Mouse (Mus musculus): Measurements from ENCODE around the gene Ktn1. TPM values are rescaled to one million over a fixed set of nuclear protein-coding genes. Genes with fewer than 3 reads are reported as not detected.

Ktn1 gene
- polyA plus RNA-seq (2012; rRNA removed), result 60.7 and 62.0 TPM in 2 replicates

DNA sequence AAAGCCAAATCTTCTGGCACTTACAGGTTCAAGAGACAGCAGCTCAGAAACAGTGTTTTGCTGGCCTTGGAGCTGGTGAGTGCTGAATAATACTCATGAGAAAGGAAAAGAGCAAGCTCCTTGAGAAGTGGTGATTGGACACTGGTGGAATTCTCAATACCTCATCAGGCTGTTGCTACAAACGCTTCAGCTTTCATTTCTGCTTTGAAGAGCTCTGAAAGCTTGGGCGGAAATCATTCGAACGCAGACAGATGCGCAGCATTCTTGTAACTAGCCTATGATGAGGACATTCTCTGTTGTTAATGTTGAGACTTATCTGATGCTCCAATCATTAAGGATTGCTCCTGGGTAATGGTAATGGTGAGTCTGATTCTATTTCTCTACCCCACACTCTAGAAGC lies at the start of gene Ktn1:
TSS of gene Ktn1 (plus strand) at position 231 of the 400 bp plus-strand sequence.
- DNase-seq, result peak in 1 of 2 experiments; percentile 14
- H3K4me1 ChIP-seq (ENCODE audit: control insufficient read depth, insufficient read depth, low read length), result no peaks in the 10 kb centered on the region; the same call in 1 of the 2 replicates
- peak within 1 kb of the TSS; percentile 59 for H3K27ac ChIP-seq (ENCODE audit: insufficient read depth, low read length)
- H3K27me3 ChIP-seq (ENCODE audit: control insufficient read depth, insufficient read depth, low read length), result no peaks in the 10 kb centered on the region
- WGBS, result 42% methylated on average over 5 of the region's 5 CpGs
- TF ChIP-seq CTCF (IDR thresholded peaks at IDR 0.05; ENCODE audit: borderline replicate concordance, insufficient read depth, low read depth, low read length) (no peak), POLR2A (IDR thresholded peaks at IDR 0.05; ENCODE audit: borderline replicate concordance, insufficient read depth, low read length) (no peak)
- H3K4me3 ChIP-seq (replicated peaks; ENCODE audit: insufficient read depth, low read depth, low read length), result peak within 1 kb of the TSS; percentile 81

DNA sequence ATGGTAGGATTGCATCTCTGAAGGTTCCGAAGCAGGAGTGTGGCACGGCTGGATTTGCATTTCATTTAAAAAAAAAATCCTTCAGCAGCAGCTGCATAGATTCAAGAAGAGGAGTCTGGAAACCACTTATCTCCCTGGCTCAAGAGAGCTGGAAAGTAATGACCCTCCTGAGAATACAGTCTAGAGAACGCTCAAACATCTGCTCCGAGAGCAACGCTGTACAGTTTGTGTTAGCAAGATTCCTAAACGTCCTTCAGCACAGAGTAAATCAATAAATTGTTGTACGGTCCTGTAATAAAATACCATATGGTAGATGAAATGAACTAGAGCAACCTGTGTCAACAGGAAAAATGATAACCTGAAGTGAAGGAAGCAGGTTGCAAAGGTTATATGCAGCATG lies 35.0 kb upstream of the Ktn1 start:
- Histone ChIP-seq H3K27me3 (ENCODE audit: control insufficient read depth, insufficient read depth, low read length) (no peaks in the 10 kb centered on the region), H3K27ac (ENCODE audit: insufficient read depth, low read length) (no peak overlapping the region), H3K4me1 (ENCODE audit: control insufficient read depth, insufficient read depth, low read length) (no peaks in the 10 kb centered on the region), H3K4me3 (replicated peaks; ENCODE audit: insufficient read depth, low read depth, low read length) (no peak overlapping the region)
- TF ChIP-seq CTCF (IDR thresholded peaks at IDR 0.05; ENCODE audit: borderline replicate concordance, insufficient read depth, low read depth, low read length) (no peak), POLR2A (IDR thresholded peaks at IDR 0.05; ENCODE audit: borderline replicate concordance, insufficient read depth, low read length) (no peak)
- no peak for DNase-seq
- WGBS, result 73% methylated on average over 7 of the region's 7 CpGs

DNA sequence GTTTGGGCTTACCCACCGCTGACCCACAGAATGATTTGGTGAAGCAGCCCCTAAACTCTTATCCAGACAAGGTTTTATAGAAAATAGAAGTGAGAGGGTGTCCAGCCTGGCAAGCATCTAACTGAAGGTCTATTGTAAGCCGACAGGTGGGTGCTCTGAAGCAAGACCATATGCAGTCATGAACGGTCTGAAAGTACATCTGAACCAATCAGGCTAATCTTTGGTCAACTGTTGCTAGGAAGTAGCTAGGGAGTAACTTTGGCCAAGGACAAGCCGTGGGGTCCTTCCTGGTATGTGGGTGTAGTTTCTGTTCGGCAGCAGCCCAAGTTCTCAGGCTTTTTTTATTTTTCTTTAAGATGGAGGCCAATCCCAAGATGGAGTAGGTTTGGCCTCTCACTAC lies 29.4 kb upstream of the Ktn1 start:
- 70% methylated on average over 5 of the region's 5 CpGs for WGBS
- Histone ChIP-seq H3K27me3 (ENCODE audit: control insufficient read depth, insufficient read depth, low read length) (no peaks in the 10 kb centered on the region), H3K27ac (ENCODE audit: insufficient read depth, low read length) (no peak overlapping the region), H3K4me3 (replicated peaks; ENCODE audit: insufficient read depth, low read depth, low read length) (no peak overlapping the region), H3K4me1 (ENCODE audit: control insufficient read depth, insufficient read depth, low read length) (no peaks in the 10 kb centered on the region)
- TF ChIP-seq CTCF (IDR thresholded peaks at IDR 0.05; ENCODE audit: borderline replicate concordance, insufficient read depth, low read depth, low read length) (no peak), POLR2A (IDR thresholded peaks at IDR 0.05; ENCODE audit: borderline replicate concordance, insufficient read depth, low read length) (no peak)
- DNase-seq, result no peak

DNA sequence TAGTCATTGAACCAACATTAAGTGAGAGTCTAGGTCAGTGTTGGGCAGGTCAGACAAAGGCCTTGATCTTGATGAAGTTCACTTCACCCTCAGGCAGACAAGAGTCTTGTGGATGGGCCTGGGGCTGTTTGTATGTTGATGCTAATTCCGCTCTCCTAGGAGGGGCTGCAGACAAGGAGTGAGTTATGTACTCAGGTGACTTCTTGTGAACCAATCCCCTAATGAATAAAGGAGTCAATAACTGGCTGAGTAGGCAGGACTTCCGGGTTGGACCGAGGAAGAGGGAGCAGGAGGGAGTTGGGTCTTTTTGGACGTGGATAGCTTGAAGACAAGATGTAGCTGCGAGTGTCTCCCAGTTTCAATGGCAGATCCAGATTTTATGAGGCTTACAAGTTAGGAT lies 26.3 kb upstream of the Ktn1 start:
- Histone ChIP-seq H3K27ac (ENCODE audit: insufficient read depth, low read length) (no peak overlapping the region), H3K27me3 (ENCODE audit: control insufficient read depth, insufficient read depth, low read length) (no peaks in the 10 kb centered on the region; the same call in 1 of the 2 replicates), H3K4me1 (ENCODE audit: control insufficient read depth, insufficient read depth, low read length) (no peaks in the 10 kb centered on the region), H3K4me3 (replicated peaks; ENCODE audit: insufficient read depth, low read depth, low read length) (no peak overlapping the region)
- DNase-seq, result no peak
- WGBS, result 86% methylated on average over 5 of the region's 5 CpGs
- TF ChIP-seq CTCF (IDR thresholded peaks at IDR 0.05; ENCODE audit: borderline replicate concordance, insufficient read depth, low read depth, low read length) (no peak), POLR2A (IDR thresholded peaks at IDR 0.05; ENCODE audit: borderline replicate concordance, insufficient read depth, low read length) (no peak)

DNA sequence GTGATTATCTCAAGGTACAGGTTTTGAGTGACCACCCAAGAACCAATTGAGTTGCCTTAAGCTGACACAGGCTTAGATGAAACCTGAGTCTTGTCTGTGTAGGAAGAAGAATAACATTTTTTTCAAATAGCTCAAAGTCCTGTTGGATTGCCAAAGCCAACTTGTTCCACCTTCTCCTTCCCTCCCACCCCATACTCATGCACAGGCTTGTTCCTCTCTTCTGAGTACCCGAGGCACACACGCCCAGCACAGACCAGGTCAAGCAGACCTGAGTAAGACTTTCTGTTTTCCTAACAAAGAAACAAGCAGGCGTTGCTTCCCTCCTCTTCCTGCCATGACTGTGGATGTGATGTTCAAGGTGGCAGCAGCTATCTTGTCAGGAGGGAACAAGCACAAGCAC lies 23.4 kb upstream of the Ktn1 start:
- H3K27me3 ChIP-seq (ENCODE audit: control insufficient read depth, insufficient read depth, low read length), result no peaks in the 10 kb centered on the region; the same call in 1 of the 2 replicates
- no peak for DNase-seq
- TF ChIP-seq POLR2A (IDR thresholded peaks at IDR 0.05; ENCODE audit: borderline replicate concordance, insufficient read depth, low read length), result no peak
- TF ChIP-seq CTCF (IDR thresholded peaks at IDR 0.05; ENCODE audit: borderline replicate concordance, insufficient read depth, low read depth, low read length), result no peak
- H3K27ac ChIP-seq (ENCODE audit: insufficient read depth, low read length), result no peak overlapping the region
- WGBS, result 90% methylated on average over 3 of the region's 3 CpGs
- no peak overlapping the region for H3K4me3 ChIP-seq (replicated peaks; ENCODE audit: insufficient read depth, low read depth, low read length)
- no peaks in the 10 kb centered on the region for H3K4me1 ChIP-seq (ENCODE audit: control insufficient read depth, insufficient read depth, low read length)

DNA sequence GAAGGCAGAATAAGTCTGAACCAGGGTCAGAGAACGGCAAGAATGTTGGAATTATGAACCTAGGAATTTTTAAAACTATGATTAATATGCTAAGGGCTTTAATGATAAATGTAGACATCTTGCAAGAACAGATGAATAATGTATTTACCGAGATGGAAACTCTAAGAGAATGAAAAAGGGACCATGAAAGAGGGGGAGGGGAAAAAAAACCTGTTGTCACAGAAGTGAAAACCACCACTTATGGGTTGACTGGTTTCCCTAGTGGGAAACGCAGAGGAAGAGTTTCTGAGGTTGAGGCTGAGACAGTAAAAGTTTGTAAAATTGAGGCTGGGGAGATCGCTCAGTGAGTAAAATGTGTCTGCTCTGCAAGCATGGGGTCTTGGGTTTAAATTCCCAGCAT lies 22.1 kb upstream of the Ktn1 start:
- WGBS, result 90% methylated on average over 4 of the region's 4 CpGs
- no peak for TF ChIP-seq CTCF (IDR thresholded peaks at IDR 0.05; ENCODE audit: borderline replicate concordance, insufficient read depth, low read depth, low read length)
- no peak for TF ChIP-seq POLR2A (IDR thresholded peaks at IDR 0.05; ENCODE audit: borderline replicate concordance, insufficient read depth, low read length)
- Histone ChIP-seq H3K27ac (ENCODE audit: insufficient read depth, low read length) (no peak overlapping the region), H3K27me3 (ENCODE audit: control insufficient read depth, insufficient read depth, low read length) (no peaks in the 10 kb centered on the region; the same call in 1 of the 2 replicates), H3K4me3 (replicated peaks; ENCODE audit: insufficient read depth, low read depth, low read length) (no peak overlapping the region), H3K4me1 (ENCODE audit: control insufficient read depth, insufficient read depth, low read length) (no peaks in the 10 kb centered on the region)
- no peak for DNase-seq

DNA sequence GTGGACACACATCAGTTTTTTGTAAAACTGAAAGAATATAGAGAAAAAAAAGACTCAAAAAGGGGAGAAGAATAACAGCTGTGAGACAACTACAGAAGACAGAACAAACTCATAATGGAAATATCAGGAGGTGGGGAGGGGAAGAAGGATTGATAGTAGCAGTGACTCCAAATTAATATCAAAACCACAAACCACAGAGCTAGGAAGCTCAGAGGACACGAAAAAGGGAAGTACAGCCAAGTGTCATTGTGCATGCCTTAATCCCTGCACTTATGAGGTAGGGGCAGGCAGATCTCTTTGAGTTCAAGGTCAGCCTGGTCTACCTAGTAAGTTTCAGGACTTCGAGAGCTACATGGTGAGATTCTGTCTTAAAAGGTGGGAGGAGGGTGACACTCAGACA lies 21.4 kb upstream of the Ktn1 start:
- TF ChIP-seq CTCF (IDR thresholded peaks at IDR 0.05; ENCODE audit: borderline replicate concordance, insufficient read depth, low read depth, low read length) (no peak), POLR2A (IDR thresholded peaks at IDR 0.05; ENCODE audit: borderline replicate concordance, insufficient read depth, low read length) (no peak)
- H3K27ac ChIP-seq (ENCODE audit: insufficient read depth, low read length), result no peak overlapping the region
- H3K27me3 ChIP-seq (ENCODE audit: control insufficient read depth, insufficient read depth, low read length), result no peaks in the 10 kb centered on the region; the same call in 1 of the 2 replicates
- H3K4me1 ChIP-seq (ENCODE audit: control insufficient read depth, insufficient read depth, low read length), result no peaks in the 10 kb centered on the region
- H3K4me3 ChIP-seq (replicated peaks; ENCODE audit: insufficient read depth, low read depth, low read length), result no peak overlapping the region
- no peak for DNase-seq
- WGBS, result 67% methylated on average over 2 of the region's 2 CpGs

DNA sequence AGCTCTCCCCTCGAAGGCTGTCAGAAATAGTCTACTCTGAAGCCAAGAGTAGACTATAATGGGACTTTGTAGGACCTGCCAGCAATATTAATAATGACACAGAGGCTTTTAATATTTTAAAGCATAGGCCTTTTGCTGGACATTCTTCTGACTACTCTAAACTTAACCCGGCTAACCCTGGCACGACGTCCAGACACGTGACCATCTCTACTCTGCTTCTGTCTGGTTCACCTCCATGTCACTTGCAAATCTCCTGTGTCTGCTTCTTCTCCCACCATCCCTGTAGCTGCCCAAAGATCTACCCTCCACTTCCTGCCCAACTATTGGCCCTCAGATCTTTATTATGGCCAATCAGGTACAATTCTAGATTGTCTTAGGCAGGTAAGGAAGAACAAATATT lies 20.9 kb upstream of the Ktn1 start:
- 82% methylated on average over 5 of the region's 5 CpGs for WGBS
- Histone ChIP-seq H3K4me1 (ENCODE audit: control insufficient read depth, insufficient read depth, low read length) (no peaks in the 10 kb centered on the region), H3K27me3 (ENCODE audit: control insufficient read depth, insufficient read depth, low read length) (no peaks in the 10 kb centered on the region; the same call in 1 of the 2 replicates), H3K27ac (ENCODE audit: insufficient read depth, low read length) (no peak overlapping the region), H3K4me3 (replicated peaks; ENCODE audit: insufficient read depth, low read depth, low read length) (no peak overlapping the region)
- TF ChIP-seq POLR2A (IDR thresholded peaks at IDR 0.05; ENCODE audit: borderline replicate concordance, insufficient read depth, low read length) (no peak), CTCF (IDR thresholded peaks at IDR 0.05; ENCODE audit: borderline replicate concordance, insufficient read depth, low read depth, low read length) (no peak)
- no peak for DNase-seq
